ENCODE assay signal across 8 mouse cellular contexts in the genomic region with DNA sequence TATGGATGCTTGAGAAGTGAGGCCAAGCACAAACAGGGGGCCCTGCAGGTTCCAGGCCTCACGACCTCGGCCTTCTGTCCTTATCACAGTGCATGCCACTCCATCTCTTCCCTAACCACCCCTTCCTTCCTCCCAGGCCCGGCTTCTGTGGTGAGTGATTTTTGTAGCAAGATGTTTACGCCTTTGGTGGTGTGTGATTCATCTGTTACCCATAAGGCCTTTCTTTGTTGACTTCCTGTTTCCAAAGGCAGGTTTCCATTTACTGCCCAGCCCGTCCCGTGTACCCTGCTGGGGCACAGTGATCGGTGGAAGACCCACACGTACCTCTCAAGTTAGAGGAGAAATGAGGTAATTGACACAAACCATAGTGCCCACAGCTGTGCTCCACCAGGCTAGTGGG. TPM values are rescaled to one million over a fixed set of nuclear protein-coding genes. Genes with fewer than 3 reads are reported as not detected.
DNase-seq lines count a peak whose midpoint lies in the region; ATAC-seq lines count a peak whose summit lies in the region.

No protein-coding gene starts in this region.

- peak; percentile 86 for ATAC-seq in activated CD4-positive, CD25-positive, alpha-beta regulatory T cell, adult 4 months
- peak; percentile 41; the same call in 1 of the 2 replicates for ATAC-seq in megakaryocyte-erythroid progenitor cell, adult 5-6 weeks (replicated peaks; ENCODE audit: low FRiP score, low TSS enrichment, poor library complexity, severe bottlenecking)

- peak; percentile 53 for DNase-seq in 3134 (ENCODE audit: extremely low read depth, insufficient read length, low spot score)
- DNase-seq in kidney, postnatal 25 days, result peak; percentile 13 to 55
- no peak for DNase-seq in gastrocnemius, postnatal 25 days
- DNase-seq in left cerebral cortex, adult 18-20 months (ENCODE audit: low spot score in 2 of 2), result no peak
- DNase-seq in yolk sac, embryonic 10.5 days (ENCODE audit: low spot score), result no peak
- DNase-seq in cerebellum, adult 8-10 months, result no peak

RNA-seq across cellular contexts. Expression of a gene that starts 29.1 kb away (rescaled TPM):
- polyA plus RNA-seq in activated CD4-positive, CD25-positive, alpha-beta regulatory T cell, adult 4 months (2017; shearing (Covaris generic)), result under 1 TPM; 0.55 to 0.86 TPM
- not detected in 2 replicates for total RNA-seq in megakaryocyte-erythroid progenitor cell, adult 5-6 weeks (2014; fragmentation: Nextera tagmentation)
- total RNA-seq in megakaryocyte-erythroid progenitor cell, adult 5-6 weeks (2017), result not detected in 2 replicates
- not detected for total RNA-seq in gastrocnemius, postnatal 25 days (2021)
- under 1 TPM in 1 of 2 experiments, not detected in 1; 0.28 TPM for total RNA-seq in left cerebral cortex, adult 18-20 months (2021)

RNA-seq across cellular contexts. Expression of a gene that starts 29.4 kb away (rescaled TPM):
- 1 to 10 TPM; 1.6 to 2.6 TPM for polyA plus RNA-seq in activated CD4-positive, CD25-positive, alpha-beta regulatory T cell, adult 4 months (2017; shearing (Covaris generic))
- total RNA-seq in megakaryocyte-erythroid progenitor cell, adult 5-6 weeks (2014; fragmentation: Nextera tagmentation), result not detected in 2 replicates
- 0.11 and 0.99 TPM in 2 replicates for total RNA-seq in megakaryocyte-erythroid progenitor cell, adult 5-6 weeks (2017)
- total RNA-seq in gastrocnemius, postnatal 25 days (2021), result 1 to 10 TPM in 1 of 2 experiments, under 1 TPM in 1; 0.69 to 1.1 TPM
- total RNA-seq in left cerebral cortex, adult 18-20 months (2021), result 10 to 100 TPM in 1 of 2 experiments, 1 to 10 TPM in 1; 8.2 to 10.7 TPM

RNA-seq across cellular contexts. Expression of a gene that starts 39.6 kb away (rescaled TPM):
- 1,000 to 10,000 TPM; 2,132 to 2,220 TPM for polyA plus RNA-seq in activated CD4-positive, CD25-positive, alpha-beta regulatory T cell, adult 4 months (2017; shearing (Covaris generic))
- 27.6 and 29.5 TPM in 2 replicates for total RNA-seq in megakaryocyte-erythroid progenitor cell, adult 5-6 weeks (2014; fragmentation: Nextera tagmentation)
- total RNA-seq in megakaryocyte-erythroid progenitor cell, adult 5-6 weeks (2017), result 41.7 and 47.6 TPM in 2 replicates
- total RNA-seq in gastrocnemius, postnatal 25 days (2021), result 10 to 100 TPM in 1 of 2 experiments, 1 to 10 TPM in 1; 9.5 to 13.6 TPM
- total RNA-seq in left cerebral cortex, adult 18-20 months (2021), result 10 to 100 TPM; 35.5 to 36.7 TPM

RNA-seq across cellular contexts. Expression of a gene that starts 46.0 kb away (rescaled TPM):
- polyA plus RNA-seq in activated CD4-positive, CD25-positive, alpha-beta regulatory T cell, adult 4 months (2017; shearing (Covaris generic)), result 10 to 100 TPM; 11.9 to 14.2 TPM
- 56.5 and 84.3 TPM in 2 replicates for total RNA-seq in megakaryocyte-erythroid progenitor cell, adult 5-6 weeks (2014; fragmentation: Nextera tagmentation)
- total RNA-seq in megakaryocyte-erythroid progenitor cell, adult 5-6 weeks (2017), result 71.7 and 126 TPM in 2 replicates
- 10 to 100 TPM; 69.6 to 85.0 TPM for total RNA-seq in gastrocnemius, postnatal 25 days (2021)
- 100 to 1,000 TPM; 123 to 124 TPM for total RNA-seq in left cerebral cortex, adult 18-20 months (2021)

RNA-seq across cellular contexts. Expression of a gene that starts 48.6 kb away (rescaled TPM):
- not detected for polyA plus RNA-seq in activated CD4-positive, CD25-positive, alpha-beta regulatory T cell, adult 4 months (2017; shearing (Covaris generic))
- not detected in 2 replicates for total RNA-seq in megakaryocyte-erythroid progenitor cell, adult 5-6 weeks (2014; fragmentation: Nextera tagmentation)
- not detected in 2 replicates for total RNA-seq in megakaryocyte-erythroid progenitor cell, adult 5-6 weeks (2017)
- 1 to 10 TPM; 1.9 to 2.1 TPM for total RNA-seq in gastrocnemius, postnatal 25 days (2021)
- total RNA-seq in left cerebral cortex, adult 18-20 months (2021), result 100 to 1,000 TPM; 148 to 187 TPM

Comparison
In these comparisons a context has a peak if more than half of its experiments do, and no peak if none do; other contexts are left out.
1. DNase-seq: peak in 3134 (single experiment) and kidney, postnatal 25 days (2 of 2); none in gastrocnemius, postnatal 25 days (single experiment), left cerebral cortex, adult 18-20 months (0 of 2), yolk sac, embryonic 10.5 days (single experiment) and cerebellum, adult 8-10 months (single experiment).
2. RNA of a gene that starts 29.4 kb away (total RNA-seq): 8.2 to 10.7 TPM in left cerebral cortex, adult 18-20 months; 0.69 to 1.1 TPM in gastrocnemius, postnatal 25 days and 0.11 to 0.99 TPM in megakaryocyte-erythroid progenitor cell, adult 5-6 weeks; every median in the first group is over 4 times any median in the second.